Comparison of ENCODE assay signal across 8 mouse cellular contexts in the genomic region with DNA sequence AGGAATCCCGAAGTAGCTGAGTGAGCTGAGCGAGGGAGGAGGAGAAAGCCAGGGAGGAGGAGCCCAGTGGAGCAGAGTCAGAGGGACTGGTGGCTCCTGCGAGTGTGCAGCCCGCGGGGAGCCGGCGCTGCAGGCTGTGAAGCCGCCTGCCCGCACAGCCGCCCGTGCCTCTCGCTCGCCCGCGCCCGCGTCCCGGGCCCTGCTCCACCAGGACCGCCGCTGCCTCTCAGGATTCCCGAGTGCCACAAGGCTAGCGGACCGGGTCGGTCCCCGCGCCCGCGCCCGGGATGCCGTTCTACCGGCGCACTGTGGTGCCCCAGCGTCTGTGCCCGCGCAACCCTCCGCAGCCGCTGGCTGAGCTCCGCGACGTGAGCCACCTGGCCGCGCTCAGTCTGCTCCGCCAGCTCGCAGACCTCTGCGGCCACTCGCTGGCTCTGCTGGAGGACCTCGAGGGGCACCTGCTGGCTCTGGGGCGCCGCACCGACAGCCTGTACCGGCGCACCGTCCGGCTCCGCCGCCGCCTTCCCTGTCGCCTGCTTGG. TPM values are rescaled to one million over a fixed set of nuclear protein-coding genes. Genes with fewer than 3 reads are reported as not detected.
DNase-seq lines count a peak whose midpoint lies in the region; ATAC-seq lines count a peak whose summit lies in the region.

Gene Nhsl2, plus strand, starts transcription at position 105 of the 541 bp plus-strand sequence.

- no peaks in the 10 kb centered on the region for H3K9me3 ChIP-seq in forebrain, embryonic 15.5 days
- no peaks in the 10 kb centered on the region for H3K9me3 ChIP-seq in lung, embryonic 15.5 days

- H3K4me2 ChIP-seq in forebrain, embryonic 15.5 days (replicated peaks), result peak within 1 kb of the TSS; percentile 74
- peak within 1 kb of the TSS; percentile 87 for H3K4me2 ChIP-seq in lung, embryonic 15.5 days

- no peak within 1 kb of the TSS for H3K27ac ChIP-seq in forebrain, embryonic 15.5 days (replicated peaks)
- no peak within 1 kb of the TSS for H3K27ac ChIP-seq in lung, embryonic 15.5 days

- H3K4me1 ChIP-seq in forebrain, embryonic 15.5 days, result peaks cover 8% of the 10 kb centered on the region; the same call in 1 of the 2 replicates
- H3K4me1 ChIP-seq in lung, embryonic 15.5 days, result 0 out of 2 replicates have a peak, but pooled peaks cover 4% of the 10 kb centered on the region

- H3K4me3 ChIP-seq in forebrain, embryonic 15.5 days, result peak within 1 kb of the TSS; percentile 54
- H3K4me3 ChIP-seq in lung, embryonic 15.5 days, result peak within 1 kb of the TSS; percentile 49

- peaks cover 35% of the 10 kb centered on the region for H3K27me3 ChIP-seq in forebrain, embryonic 15.5 days
- H3K27me3 ChIP-seq in lung, embryonic 15.5 days, result peaks cover 55% of the 10 kb centered on the region

- H3K36me3 ChIP-seq in forebrain, embryonic 15.5 days, result no peaks in the 10 kb centered on the region
- no peaks in the 10 kb centered on the region for H3K36me3 ChIP-seq in lung, embryonic 15.5 days

- peak; percentile 84 for ATAC-seq in cerebellum, adult (ENCODE audit: insufficient number of reproducible peaks, low FRiP score, low TSS enrichment)
- peak; percentile 94 for ATAC-seq in forebrain, embryonic 15.5 days (replicated peaks)
- peak; percentile 53 to 62; a peak in 2 of 4 replicates for ATAC-seq in hematopoietic stem cell, adult 5-6 weeks (replicated peaks in 1 of 2; ENCODE audit: insufficient read depth in 1 of 2, low FRiP score in 2 of 2, low TSS enrichment in 1 of 2, low read depth in 1 of 2, poor library complexity in 2 of 2, severe bottlenecking in 2 of 2)
- ATAC-seq in lung, embryonic 15.5 days (ENCODE audit: borderline replicate concordance, extremely low read depth, low FRiP score, low TSS enrichment), result peak; percentile 86; the same call in 1 of the 2 replicates

- DNase-seq in ES-CJ7 (ENCODE audit: low read depth, low spot score), result peak; percentile 55
- DNase-seq in layer of hippocampus, postnatal 10 days (ENCODE audit: low spot score in 2 of 2), result peak in 1 of 2 experiments; percentile 26
- DNase-seq in ovary, adult 18-20 months (ENCODE audit: low spot score), result peak; percentile 27
- DNase-seq in yolk sac, embryonic 10.5 days (ENCODE audit: low spot score), result peak; percentile 69

- peak within 1 kb of the TSS; percentile 45 for H3K9ac ChIP-seq in forebrain, embryonic 15.5 days (replicated peaks)
- H3K9ac ChIP-seq in lung, embryonic 15.5 days, result peak within 1 kb of the TSS; percentile 36

- WGBS in forebrain, embryonic 15.5 days, result 14% methylated on average over 58 of the region's 58 CpGs
- WGBS in lung, embryonic 15.5 days, result 17% methylated on average over 37 of the region's 58 CpGs

RNA-seq across cellular contexts. Expression of gene Nhsl2, which starts in this region (rescaled TPM):
- polyA plus RNA-seq in forebrain, embryonic 15.5 days (2015; fragmentation: Nextera tagmentation; extraction: Ambion mirVana), result 4.5 and 5.1 TPM in 2 replicates
- total RNA-seq in hematopoietic stem cell, adult 5-6 weeks (2017), result 2.6 and 5.4 TPM in 2 replicates
- total RNA-seq in layer of hippocampus, postnatal 10 days (2021), result 10 to 100 TPM; 21.5 to 21.9 TPM
- 7.2 and 8.1 TPM in 2 replicates for polyA plus RNA-seq in lung, embryonic 15.5 days (2015; fragmentation: Nextera tagmentation; extraction: Ambion mirVana)
